Mouse (Mus musculus) naive thymus-derived CD4-positive, alpha-beta T cell, adult 2 months (primary cell): ENCODE results near the gene Parva.

Source experiments
- DNase-seq: peaks from one replicate; pipeline ENCODE4 v3.0.0-alpha.2; 2011; ENCODE audit warnings: low read depth

Parva gene

GRCm38 (mm10) chr7:112603496-112604170 lies 176.3 kb downstream of the Parva start:
- DNase-seq = no peak

- no peak for DNase-seq
Observed at GRCm38 (mm10) chr7:112604209-112604608, 176.9 kb downstream of the Parva start.

- no peak for DNase-seq
Observed at GRCm38 (mm10) chr7:112614046-112614790, 186.9 kb downstream of the Parva start.

DNA sequence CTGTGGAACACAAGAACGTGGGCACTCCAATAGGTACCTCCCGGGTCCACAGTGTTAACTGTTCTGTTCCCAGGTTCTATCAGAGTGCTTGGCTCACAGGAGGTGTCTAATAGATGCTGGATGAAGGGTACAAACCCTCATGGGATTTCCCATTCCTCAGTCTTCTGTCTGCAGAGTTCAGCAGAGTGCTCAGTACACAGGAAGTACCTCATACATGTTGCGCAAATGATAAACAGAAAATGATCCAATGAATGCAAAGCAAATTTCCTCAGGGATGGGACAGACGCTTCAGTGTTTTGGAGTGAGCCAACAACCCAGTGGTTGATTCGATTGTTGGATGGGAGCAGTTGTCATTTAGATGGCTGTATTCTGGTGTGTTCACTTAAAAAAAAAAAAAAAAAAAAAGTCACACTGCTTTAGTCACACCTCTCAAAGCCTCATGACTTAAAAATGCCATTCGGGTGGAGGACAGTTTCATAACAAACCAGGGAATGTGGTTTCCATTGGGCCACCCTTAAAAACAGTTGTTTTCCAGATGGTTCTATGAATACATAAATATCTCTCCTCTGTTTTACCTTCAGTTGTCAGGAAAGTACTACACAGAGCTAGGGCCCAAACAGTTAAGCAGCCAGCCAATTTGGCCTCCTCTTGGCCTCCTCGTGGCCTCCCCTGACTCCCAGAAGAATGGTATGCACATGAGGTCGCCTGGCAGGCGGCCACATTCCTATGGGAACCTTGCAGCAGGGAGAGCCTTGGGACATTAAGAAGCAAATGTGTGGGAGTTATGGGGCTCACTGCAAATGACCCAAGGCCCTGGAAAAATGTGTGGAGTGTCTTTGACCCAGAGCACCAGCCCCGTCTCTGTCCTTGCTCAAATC lies 187.7 kb downstream of the Parva start:
- DNase-seq = no peak

GRCm38 (mm10) chr7:112620322-112621179 lies 193.2 kb downstream of the Parva start:
- DNase-seq = no peak

- DNase-seq = no peak
Observed at GRCm38 (mm10) chr7:112627481-112627880, 200.2 kb downstream of the Parva start.

- no peak for DNase-seq
Observed at GRCm38 (mm10) chr7:112634505-112635213, 207.4 kb downstream of the Parva start.

DNA sequence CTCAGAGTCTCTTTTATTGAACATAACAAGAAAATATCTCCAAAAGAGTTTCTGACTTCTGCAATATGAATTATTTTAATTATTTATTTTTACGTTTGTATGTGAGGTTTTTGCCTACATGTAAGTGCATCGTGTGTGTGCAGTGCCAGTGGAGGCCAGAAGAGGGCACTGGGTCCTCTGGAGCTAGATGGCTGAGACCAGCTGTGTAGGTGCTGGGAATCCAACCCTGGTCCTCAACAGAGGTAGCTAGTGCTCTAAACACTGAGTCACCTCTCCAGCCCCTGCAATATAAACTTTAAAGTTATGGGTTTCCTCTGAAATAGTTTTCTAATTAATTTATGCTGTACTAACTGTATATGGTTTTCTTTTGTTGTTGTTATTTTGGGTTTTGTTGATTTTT lies 208.6 kb downstream of the Parva start:
- DNase-seq = no peak
